Mouse (Mus musculus): Measurements from ENCODE around the gene 1700030K09Rik.

Gene 1700030K09Rik

GRCm38 (mm10) chr8:72455317-72455716, 11.6 kb downstream of the 1700030K09Rik start:
- in situ Hi-C loops (cut with MboI; ENCODE audit: low pct_unique_long_range_greater_than_20kb in 1 of 2, low sequenced_read_pairs in 2 of 2, unreplicated experiment in 1 of 2): no loop called here

- in situ Hi-C loops (cut with MboI; ENCODE audit: low pct_unique_long_range_greater_than_20kb in 1 of 2, low sequenced_read_pairs in 2 of 2, unreplicated experiment in 1 of 2): no loop called here
These were observed 14.1 kb downstream of the 1700030K09Rik start for GRCm38 (mm10) chr8:72457806-72458205.

- in situ Hi-C loops (cut with MboI; ENCODE audit: low pct_unique_long_range_greater_than_20kb in 1 of 2, low sequenced_read_pairs in 2 of 2, unreplicated experiment in 1 of 2): no loop called here
These were observed 14.8 kb downstream of the 1700030K09Rik start for GRCm38 (mm10) chr8:72458457-72458856.

GRCm38 (mm10) chr8:72459881-72460533, 16.3 kb downstream of the 1700030K09Rik start:
- in situ Hi-C loops (cut with MboI; ENCODE audit: low pct_unique_long_range_greater_than_20kb in 1 of 2, low sequenced_read_pairs in 2 of 2, unreplicated experiment in 1 of 2): no loop called here

DNA sequence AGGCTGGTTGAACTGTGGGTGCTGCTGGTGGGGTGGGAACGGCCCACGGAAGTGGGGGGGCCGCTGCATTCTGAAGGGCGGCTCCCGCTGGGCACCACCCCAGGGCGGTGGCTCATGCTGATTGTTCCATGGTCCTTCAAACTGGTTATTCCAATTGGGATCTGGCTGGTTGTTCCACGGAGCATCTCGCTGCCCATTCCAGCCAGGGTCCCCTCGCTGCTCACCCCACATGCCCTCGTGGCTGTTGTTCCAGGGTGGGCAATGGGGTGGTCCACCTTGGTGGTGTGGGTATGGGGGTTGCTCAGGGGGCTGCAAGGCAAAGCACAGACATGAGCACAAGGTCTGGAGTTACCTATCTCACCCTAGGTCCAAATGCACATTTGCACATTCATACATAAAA, 20.5 kb downstream of the 1700030K09Rik start:
- in situ Hi-C loops (cut with MboI; ENCODE audit: low pct_unique_long_range_greater_than_20kb in 1 of 2, low sequenced_read_pairs in 2 of 2, unreplicated experiment in 1 of 2): no loop called here

DNA sequence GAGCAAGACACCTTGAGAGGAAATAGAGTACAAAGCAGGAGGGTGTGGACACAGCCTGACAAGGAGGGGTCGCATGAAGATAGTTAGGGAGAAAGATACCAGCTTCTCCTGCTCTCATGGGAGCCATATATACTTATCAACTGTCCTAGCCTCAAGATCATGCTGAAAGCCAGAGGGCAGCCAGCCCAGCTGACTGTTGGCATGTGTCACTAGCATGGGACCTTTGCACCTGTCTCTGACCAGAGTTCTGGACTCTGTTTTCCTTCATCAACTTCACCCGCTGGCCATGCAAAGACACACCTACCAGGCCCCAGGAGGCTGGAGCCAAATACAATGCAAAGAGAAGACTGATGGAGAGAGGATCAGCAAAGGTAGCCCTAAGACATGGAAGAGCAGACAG, 25.6 kb downstream of the 1700030K09Rik start:
- in situ Hi-C loops (cut with MboI; ENCODE audit: low pct_unique_long_range_greater_than_20kb in 1 of 2, low sequenced_read_pairs in 2 of 2, unreplicated experiment in 1 of 2): no loop called here

DNA sequence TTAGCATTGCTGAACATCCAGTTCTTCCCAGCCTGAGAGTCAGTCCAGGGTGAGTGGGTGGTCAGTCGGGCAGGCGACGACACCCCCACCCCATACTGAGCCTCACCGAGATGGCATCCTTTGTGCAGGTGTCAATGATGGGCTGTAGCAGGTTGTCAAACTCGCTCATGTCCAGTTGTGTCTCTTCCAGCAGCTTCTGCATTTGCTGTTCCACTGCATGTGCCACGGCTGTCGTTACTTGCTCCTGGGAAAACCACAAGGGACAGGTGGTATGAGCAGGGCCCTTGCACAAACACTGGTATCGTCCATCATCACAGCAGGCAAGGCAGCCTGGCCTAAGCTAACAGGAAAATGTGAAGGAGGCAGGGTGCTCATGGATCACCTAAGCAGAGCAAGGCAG, 26.3 kb downstream of the 1700030K09Rik start:
- in situ Hi-C loops (cut with MboI; ENCODE audit: low pct_unique_long_range_greater_than_20kb in 1 of 2, low sequenced_read_pairs in 2 of 2, unreplicated experiment in 1 of 2): no loop called here

DNA sequence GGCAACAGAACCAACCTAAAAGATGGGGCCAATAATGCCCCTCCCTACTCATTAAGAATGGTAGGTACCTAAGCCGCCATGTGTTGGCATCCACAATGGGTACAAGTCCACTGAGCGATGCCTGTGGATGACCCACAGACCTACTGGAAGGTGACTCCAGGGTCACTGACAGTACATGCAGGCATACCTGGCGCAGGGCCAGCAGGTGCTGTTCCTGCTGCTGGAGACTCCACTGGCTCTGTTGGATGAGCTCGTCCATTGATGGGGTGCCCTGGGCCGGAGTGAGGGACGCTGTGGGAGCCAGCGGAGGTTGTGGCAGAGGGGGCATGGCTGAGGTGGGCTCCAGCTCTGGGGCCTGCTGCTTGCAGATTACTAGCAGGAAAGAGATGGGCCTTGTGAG, 27.0 kb downstream of the 1700030K09Rik start:
- in situ Hi-C loops (cut with MboI; ENCODE audit: low pct_unique_long_range_greater_than_20kb in 1 of 2, low sequenced_read_pairs in 2 of 2, unreplicated experiment in 1 of 2): no loop called here

DNA sequence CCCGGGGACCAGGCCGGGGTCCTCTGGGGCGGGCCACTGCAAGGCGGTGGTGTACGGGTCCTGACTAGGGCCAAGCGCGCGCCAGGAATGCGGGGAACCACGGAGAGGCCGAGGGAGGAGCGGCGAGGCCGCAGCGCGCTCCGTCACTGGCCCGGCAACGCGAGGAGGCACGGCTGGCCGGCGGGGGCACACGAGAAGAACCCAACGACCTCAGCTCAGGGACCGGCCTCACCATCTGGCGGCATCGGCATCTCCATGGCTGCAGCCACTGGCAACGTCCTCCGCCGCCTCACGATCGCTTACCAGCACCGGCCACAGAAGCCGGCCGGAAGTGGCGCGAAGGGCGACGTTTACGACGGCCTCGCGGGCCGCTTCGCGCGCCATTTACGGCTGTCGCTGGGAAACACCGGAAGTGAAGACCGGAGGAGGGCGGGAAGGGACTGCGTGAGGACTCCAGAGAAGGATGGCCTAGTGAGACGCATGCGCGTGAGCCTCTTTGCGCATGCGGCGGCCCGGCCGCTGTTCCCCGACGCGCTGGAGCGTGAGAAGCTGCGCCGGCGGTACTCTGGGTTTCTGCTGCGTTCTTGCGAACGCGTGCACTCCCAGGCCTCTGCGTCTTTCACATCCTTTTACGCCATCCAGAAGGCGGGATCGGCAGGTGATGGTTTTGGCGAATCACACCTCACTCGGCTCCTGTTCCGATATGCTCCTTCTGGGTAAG, 31.3 kb downstream of the 1700030K09Rik start, which contains the start of gene Cherp:
Cherp (minus strand) TSS at position 401 of the 721 bp plus-strand sequence.
- in situ Hi-C loops (cut with MboI; ENCODE audit: low pct_unique_long_range_greater_than_20kb in 1 of 2, low sequenced_read_pairs in 2 of 2, unreplicated experiment in 1 of 2): no loop called here

GRCm38 (mm10) chr8:72485456-72486199, 41.9 kb downstream of the 1700030K09Rik start:
- in situ Hi-C loops (cut with MboI; ENCODE audit: low pct_unique_long_range_greater_than_20kb in 1 of 2, low sequenced_read_pairs in 2 of 2, unreplicated experiment in 1 of 2): no loop called here

DNA sequence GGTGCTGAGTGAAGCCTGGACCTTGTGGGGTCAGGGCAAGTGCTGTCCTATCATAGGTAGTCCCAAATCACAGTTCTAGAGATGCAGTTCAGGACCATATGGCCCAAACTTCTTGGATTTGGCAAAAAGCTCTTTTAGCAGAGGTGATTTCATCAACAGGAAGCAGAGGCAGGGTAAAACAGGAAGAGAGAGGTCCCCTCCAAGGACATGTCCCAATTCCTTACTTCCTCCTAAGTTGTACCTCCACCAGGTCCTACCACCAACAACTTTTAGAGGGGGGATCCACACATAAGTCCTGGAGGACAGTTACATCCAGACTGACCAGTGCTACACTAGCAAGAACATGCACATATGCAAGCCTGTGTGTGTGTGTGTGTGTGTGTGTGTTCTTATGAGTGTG, 43.3 kb downstream of the 1700030K09Rik start:
- in situ Hi-C loops (cut with MboI; ENCODE audit: low pct_unique_long_range_greater_than_20kb in 1 of 2, low sequenced_read_pairs in 2 of 2, unreplicated experiment in 1 of 2): no loop called here

- in situ Hi-C loops (cut with MboI; ENCODE audit: low pct_unique_long_range_greater_than_20kb in 1 of 2, low sequenced_read_pairs in 2 of 2, unreplicated experiment in 1 of 2): no loop called here
These were observed 47.3 kb downstream of the 1700030K09Rik start for GRCm38 (mm10) chr8:72491017-72491416.

- in situ Hi-C loops (cut with MboI; ENCODE audit: low pct_unique_long_range_greater_than_20kb in 1 of 2, low sequenced_read_pairs in 2 of 2, unreplicated experiment in 1 of 2): no loop called here
These were observed 48.3 kb downstream of the 1700030K09Rik start, which contains the start of gene Slc35e1 for GRCm38 (mm10) chr8:72491680-72492621. TSS of gene Slc35e1 (minus strand) at chr8:72492614.

- in situ Hi-C loops (cut with MboI; ENCODE audit: low pct_unique_long_range_greater_than_20kb in 1 of 2, low sequenced_read_pairs in 2 of 2, unreplicated experiment in 1 of 2): no loop called here
These were observed 49.0 kb downstream of the 1700030K09Rik start for GRCm38 (mm10) chr8:72492622-72493081.

GRCm38 (mm10) chr8:72493381-72493780, 49.7 kb downstream of the 1700030K09Rik start:
- in situ Hi-C loops (cut with MboI; ENCODE audit: low pct_unique_long_range_greater_than_20kb in 1 of 2, low sequenced_read_pairs in 2 of 2, unreplicated experiment in 1 of 2): no loop called here

DNA sequence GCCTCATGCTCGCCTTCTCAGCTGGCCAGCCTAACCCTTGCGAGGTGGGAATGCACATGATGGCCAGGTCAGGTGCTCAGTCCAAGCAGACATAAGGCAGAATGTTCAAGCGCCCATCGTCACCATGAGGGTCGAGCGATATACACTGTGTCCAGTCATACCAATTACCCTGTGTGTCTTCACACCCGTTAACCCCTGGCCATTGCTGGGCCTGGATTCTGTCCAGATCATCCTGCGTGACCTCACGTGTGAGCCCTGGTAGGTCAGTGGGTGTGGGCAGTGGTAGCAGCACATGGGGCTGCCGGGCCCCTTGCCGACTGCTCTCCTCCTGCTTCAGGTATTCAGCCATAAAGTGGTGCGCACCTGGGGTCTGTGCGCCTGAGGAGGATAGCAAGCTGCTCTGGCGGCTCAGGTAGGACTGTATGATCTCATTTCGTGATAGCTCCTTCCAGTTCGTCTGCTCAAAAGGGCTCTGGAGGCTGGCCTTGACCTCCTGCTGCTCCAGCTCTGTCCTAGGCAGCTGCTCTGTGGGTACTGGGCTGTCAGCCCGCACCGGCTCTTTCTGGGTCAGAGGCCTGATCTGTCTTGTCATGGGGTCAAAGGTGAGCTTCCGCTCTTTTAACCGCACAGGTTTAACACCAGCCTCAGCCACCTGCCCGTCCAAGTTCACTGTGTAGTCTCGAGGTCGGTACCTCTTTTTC, 51.9 kb downstream of the 1700030K09Rik start:
- in situ Hi-C loops (cut with MboI; ENCODE audit: low pct_unique_long_range_greater_than_20kb in 1 of 2, low sequenced_read_pairs in 2 of 2, unreplicated experiment in 1 of 2): no loop called here

- in situ Hi-C loops (cut with MboI; ENCODE audit: low pct_unique_long_range_greater_than_20kb in 1 of 2, low sequenced_read_pairs in 2 of 2, unreplicated experiment in 1 of 2): no loop called here
These were observed 52.5 kb downstream of the 1700030K09Rik start for GRCm38 (mm10) chr8:72496217-72496616.

DNA sequence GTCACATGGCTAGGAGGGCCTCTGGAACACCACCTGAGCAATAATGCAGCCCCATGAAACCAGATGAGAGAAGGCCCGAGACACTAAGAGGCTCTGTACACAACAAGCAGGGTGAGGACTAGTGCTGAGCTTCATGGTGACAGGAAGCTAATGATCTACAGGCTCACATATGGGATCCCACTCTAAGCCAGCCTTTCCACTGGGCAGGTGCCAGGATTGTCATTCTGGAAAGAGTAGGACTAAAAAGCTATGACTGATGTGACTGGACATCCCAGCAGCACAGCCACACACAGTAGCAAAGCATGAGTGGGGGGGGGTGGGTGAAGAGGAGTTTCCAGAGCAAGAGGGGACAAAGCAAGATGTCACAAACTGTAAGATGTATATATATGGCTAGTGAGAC, 54.2 kb downstream of the 1700030K09Rik start:
- in situ Hi-C loops (cut with MboI; ENCODE audit: low pct_unique_long_range_greater_than_20kb in 1 of 2, low sequenced_read_pairs in 2 of 2, unreplicated experiment in 1 of 2): no loop called here

All from mouse embryonic stem cell (cell line).